Mouse (Mus musculus) thymus, postnatal 14 days (tissue): ENCODE measurements around the gene Tjp3.
A peak's percentile ranks its signal among the peaks of the same experiment; 100 is the strongest.
"Not testable (repeated sequence)": the region's sequence is repeated elsewhere in the genome, so short reads cannot be mapped to it uniquely, and the experiment has no call there.

Experiments
- DNase-seq: peaks from one replicate; pipeline ENCODE4 v3.0.0; 2021

Tjp3 gene

GRCm38 (mm10) chr10:81229735-81230437 is 61.5 kb downstream of the Tjp3 start:
- peak; percentile 49 for DNase-seq

- DNase-seq = not testable (repeated sequence)
These were observed 67.7 kb downstream of the Tjp3 start for GRCm38 (mm10) chr10:81223731-81224130.
